Mouse (Mus musculus): ENCODE results near the gene Zfp141.

Zfp141 gene

GRCm38 (mm10) chr7:42505588-42505987 is at the start of gene Zfp141:
TSS of gene Zfp141 (minus strand) at chr7:42505740.
- DNase-seq: peak; percentile 94

GRCm38 (mm10) chr7:42551766-42552165 is 46.2 kb upstream of the Zfp141 start:
- no peak for DNase-seq

GRCm38 (mm10) chr7:42505186-42505585 is 354 bp downstream of the Zfp141 start:
- no peak for DNase-seq

GRCm38 (mm10) chr7:42498248-42498647 is 7.3 kb downstream of the Zfp141 start:
- no peak for DNase-seq

- DNase-seq: no peak
These were observed 8.2 kb downstream of the Zfp141 start for GRCm38 (mm10) chr7:42497356-42497755.

GRCm38 (mm10) chr7:42496202-42496601 is 9.3 kb downstream of the Zfp141 start:
- no peak for DNase-seq

- no peak for DNase-seq
These were observed 14.7 kb downstream of the Zfp141 start for GRCm38 (mm10) chr7:42490859-42491258.

- DNase-seq: no peak
These were observed 15.2 kb downstream of the Zfp141 start for GRCm38 (mm10) chr7:42490358-42490757.

- no peak for DNase-seq
These were observed 50.9 kb downstream of the Zfp141 start for GRCm38 (mm10) chr7:42454640-42455039.

GRCm38 (mm10) chr7:42450618-42451017 is 54.9 kb downstream of the Zfp141 start:
- peak; percentile 0 for DNase-seq

GRCm38 (mm10) chr7:42447850-42448249 is 57.7 kb downstream of the Zfp141 start, which contains the start of gene 4933421I07Rik:
TSS of gene 4933421I07Rik (minus strand) at chr7:42448120.
- DNase-seq: no peak

GRCm38 (mm10) chr7:42447352-42447751 is 58.2 kb downstream of the Zfp141 start:
- DNase-seq: no peak

All from retina, postnatal 1 day (tissue).